19 mouse cellular contexts compared by ENCODE assay signal in genomic region chr11:103399986-103400385, GRCm38 (mm10). TPM values are rescaled to one million over a fixed set of nuclear protein-coding genes. Genes with fewer than 3 reads are reported as not detected.
DNase-seq lines count a peak whose midpoint lies in the region; ATAC-seq and TF ChIP-seq lines count a peak whose summit lies in the region.
"Had no signal": no experiment of that assay in that cellular context is flagged by ENCODE, and none has a peak within 500 bp of the region (broad histone marks: within the 10 kb centered on the region; RNA-seq: fewer than 3 reads in every experiment).

No protein-coding gene starts in this region.

- TF ChIP-seq POLR2A in myocyte (IDR thresholded peaks at IDR 0.05; ENCODE audit: insufficient read length, low read depth): no peak

- H3ac ChIP-seq in myocyte (ENCODE audit: control insufficient read depth, insufficient read length): no peak overlapping the region

- no peak for TF ChIP-seq EP300 in lung, postnatal 0 days (IDR thresholded peaks at IDR 0.05)

- no peak for TF ChIP-seq CTCF in lung, postnatal 0 days (IDR thresholded peaks at IDR 0.05)

- H3K9ac ChIP-seq in lung, postnatal 0 days (replicated peaks; ENCODE audit: low read depth): no peak overlapping the region
- H3K9ac ChIP-seq in midbrain, embryonic 16.5 days (ENCODE audit: low read depth, low read length): no peak overlapping the region
- H3K9ac ChIP-seq: embryonic facial prominence, embryonic 12.5 days; limb, embryonic 15.5 days had no signal

- H3K4me1 ChIP-seq in lung, postnatal 0 days (ENCODE audit: insufficient read depth, low read depth, low read length): no peaks in the 10 kb centered on the region
- H3K4me1 ChIP-seq in midbrain, embryonic 16.5 days (ENCODE audit: control insufficient read depth, insufficient read depth, low read length): no peaks in the 10 kb centered on the region
- H3K4me1 ChIP-seq: embryonic facial prominence, embryonic 12.5 days; forebrain, embryonic 10.5 days; limb, embryonic 15.5 days had no signal

- ATAC-seq in lung, postnatal 0 days: peak; percentile 53; the same call in 1 of the 2 replicates
- no peak for ATAC-seq in midbrain, embryonic 16.5 days

- H3K9me3 ChIP-seq in lung, postnatal 0 days (ENCODE audit: low read length): no peaks in the 10 kb centered on the region
- no peaks in the 10 kb centered on the region for H3K9me3 ChIP-seq in midbrain, embryonic 16.5 days (replicated peaks; ENCODE audit: control insufficient read depth, low read length, poor library complexity, severe bottlenecking)
- H3K9me3 ChIP-seq: embryonic facial prominence, embryonic 12.5 days; forebrain, embryonic 10.5 days; limb, embryonic 15.5 days had no signal

- H3K4me2 ChIP-seq in lung, postnatal 0 days (replicated peaks; ENCODE audit: low read depth, low read length): no peak overlapping the region
- no peak overlapping the region for H3K4me2 ChIP-seq in myocyte (ENCODE audit: low read depth)
- no peak overlapping the region for H3K4me2 ChIP-seq in midbrain, embryonic 16.5 days (ENCODE audit: low read length)
- H3K4me2 ChIP-seq: embryonic facial prominence, embryonic 12.5 days; heart, embryonic 11.5 days; limb, embryonic 15.5 days had no signal

- H3K79me2 ChIP-seq in myocyte (ENCODE audit: control insufficient read depth, insufficient read depth): peaks cover 2% of the 10 kb centered on the region

- no peaks in the 10 kb centered on the region for H3K27me3 ChIP-seq in lung, postnatal 0 days (replicated peaks; ENCODE audit: insufficient read depth, low read length)
- no peaks in the 10 kb centered on the region for H3K27me3 ChIP-seq in myocyte (ENCODE audit: control insufficient read depth, insufficient read depth, insufficient read length)
- no peaks in the 10 kb centered on the region for H3K27me3 ChIP-seq in midbrain, embryonic 16.5 days (ENCODE audit: control insufficient read depth, insufficient read depth, low read depth, low read length)
- H3K27me3 ChIP-seq: embryonic facial prominence, embryonic 12.5 days; limb, embryonic 15.5 days had no signal

- H3K36me3 ChIP-seq in lung, postnatal 0 days (ENCODE audit: insufficient read depth, low read length): peaks cover 21% of the 10 kb centered on the region
- peaks cover 13% of the 10 kb centered on the region for H3K36me3 ChIP-seq in myocyte (ENCODE audit: control insufficient read depth, insufficient read depth)
- H3K36me3 ChIP-seq in midbrain, embryonic 16.5 days (ENCODE audit: control insufficient read depth, insufficient read depth, low read length): peaks cover 14% of the 10 kb centered on the region

- no peak overlapping the region for H3K4me3 ChIP-seq in lung, postnatal 0 days (ENCODE audit: low read depth, low read length)
- H3K4me3 ChIP-seq in myocyte: no peak overlapping the region
- no peak overlapping the region for H3K4me3 ChIP-seq in midbrain, embryonic 16.5 days (ENCODE audit: low read depth, low read length)
- H3K4me3 ChIP-seq: embryonic facial prominence, embryonic 12.5 days; forebrain, embryonic 10.5 days; limb, embryonic 15.5 days had no signal

- intact Hi-C loops in left cerebral cortex, postnatal 14 days (cut with DNase I): loop anchor here (5.0 kb wide), 1 partner anchor 38 kb away; the partner anchor contains the start of gene Arhgap27

- peak; percentile 71 for DNase-seq in lung, postnatal 0 days (ENCODE audit: low spot score)
- no peak for DNase-seq in lung, postnatal 25 days (ENCODE audit: low spot score)
- peak; percentile 63 for DNase-seq in adipocyte (ENCODE audit: low spot score)
- peak; percentile 54 for DNase-seq in fibroblast of lung, adult 2 months (ENCODE audit: low read depth)
- no peak for DNase-seq in left cerebral cortex, postnatal 14 days (ENCODE audit: low spot score in 2 of 2)
- no peak for DNase-seq in spleen, adult 18-20 months
- DNase-seq: cerebellum, adult 11 months; cerebellum, postnatal 36 days; gastrocnemius, postnatal 10 days; heart, postnatal 4 days; kidney, adult 9 months; right cerebral cortex, adult 18-20 months; thymus, postnatal 25 days had no signal

- 85% methylated on average over 4 of the region's 4 CpGs for WGBS in lung, postnatal 0 days
- WGBS in midbrain, embryonic 16.5 days: 95% methylated on average over 4 of the region's 4 CpGs

- H3K27ac ChIP-seq in lung, postnatal 0 days (ENCODE audit: low read length): no peak overlapping the region
- H3K27ac ChIP-seq in midbrain, embryonic 16.5 days (ENCODE audit: low read length): no peak overlapping the region
- H3K27ac ChIP-seq: embryonic facial prominence, embryonic 12.5 days; forebrain, embryonic 10.5 days; limb, embryonic 15.5 days had no signal

TF ChIP-seq in myocyte, 11 proteins besides CTCF, POLR2A, EP300 and RAD21:
- TF ChIP-seq USF1 (IDR thresholded peaks at IDR 0.05; ENCODE audit: low read depth): peak; percentile 23
- 0 out of 2 replicates have a peak, but pooled peaks have one; percentile 30 for TF ChIP-seq CEBPB (IDR thresholded peaks at IDR 0.05; ENCODE audit: insufficient read depth, poor library complexity, severe bottlenecking)
- TF ChIP-seq REST (IDR thresholded peaks at IDR 0.05; ENCODE audit: insufficient read depth, insufficient read length): no peak

RNA-seq across cellular contexts. Expression of gene Plekhm1, which starts 12.5 kb away (rescaled TPM):
- 8.1 and 9.4 TPM in 2 replicates for polyA plus RNA-seq in lung, postnatal 0 days (2015; fragmentation: Nextera tagmentation; extraction: Ambion mirVana)
- 12.2 TPM for polyA plus RNA-seq in myocyte (2012; fragmentation: generic; extraction: Trizol)
- total RNA-seq in left cerebral cortex, postnatal 14 days (2021): 10 to 100 TPM; 15.5 to 16.9 TPM
- polyA plus RNA-seq in midbrain, embryonic 16.5 days (2015; fragmentation: Nextera tagmentation; extraction: Ambion mirVana): 8.9 and 9.6 TPM in 2 replicates

RNA-seq across cellular contexts. Expression of gene Arhgap27, which starts 36.5 kb away (rescaled TPM):
- 18.5 and 20.0 TPM in 2 replicates for polyA plus RNA-seq in lung, postnatal 0 days (2015; fragmentation: Nextera tagmentation; extraction: Ambion mirVana)
- polyA plus RNA-seq in myocyte (2012; fragmentation: generic; extraction: Trizol): 0.31 TPM
- 10 to 100 TPM; 10.8 to 12.4 TPM for total RNA-seq in left cerebral cortex, postnatal 14 days (2021)
- polyA plus RNA-seq in midbrain, embryonic 16.5 days (2015; fragmentation: Nextera tagmentation; extraction: Ambion mirVana): 3.8 and 4.4 TPM in 2 replicates

Comparison
In these comparisons a context has a peak if more than half of its experiments do, and no peak if none do; other contexts are left out.
1. DNase-seq: peak in lung, postnatal 0 days (single experiment), adipocyte (single experiment) and fibroblast of lung, adult 2 months (single experiment); none in lung, postnatal 25 days (single experiment), left cerebral cortex, postnatal 14 days (0 of 2) and spleen, adult 18-20 months (0 of 2).